Mouse (Mus musculus) ovary, postnatal 14 days (tissue): ENCODE data around the gene Pigh.

Experiments
- DNase-seq: peaks from one replicate; pipeline ENCODE4 v3.0.0; 2022; ENCODE audit warnings: low spot score

Pigh gene

GRCm38 (mm10) chr12:79089182-79089812 is at the start of gene Pigh:
Gene Pigh, minus strand, starts transcription at chr12:79089651.
- DNase-seq, result peak; percentile 72

DNA sequence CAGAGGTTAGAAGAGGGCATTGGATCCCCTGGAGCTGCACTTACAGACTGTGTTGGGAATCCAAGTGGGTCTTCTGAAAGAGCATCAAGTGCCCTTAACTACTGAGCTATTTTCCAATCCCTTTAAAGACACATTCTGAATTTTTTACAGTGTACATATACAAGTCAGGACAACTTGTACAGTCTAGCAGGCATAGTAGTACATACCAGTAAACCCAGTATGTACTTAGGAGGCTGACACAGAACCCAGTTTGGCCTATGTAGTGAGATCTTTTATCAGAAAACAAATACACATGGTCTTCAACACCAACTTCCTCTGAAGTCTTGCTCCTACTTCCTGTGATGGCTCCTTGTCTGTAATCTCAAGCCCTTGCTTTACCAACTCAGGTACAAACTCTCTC is 49.5 kb upstream of the Pigh start:
- DNase-seq, result no peak

DNA sequence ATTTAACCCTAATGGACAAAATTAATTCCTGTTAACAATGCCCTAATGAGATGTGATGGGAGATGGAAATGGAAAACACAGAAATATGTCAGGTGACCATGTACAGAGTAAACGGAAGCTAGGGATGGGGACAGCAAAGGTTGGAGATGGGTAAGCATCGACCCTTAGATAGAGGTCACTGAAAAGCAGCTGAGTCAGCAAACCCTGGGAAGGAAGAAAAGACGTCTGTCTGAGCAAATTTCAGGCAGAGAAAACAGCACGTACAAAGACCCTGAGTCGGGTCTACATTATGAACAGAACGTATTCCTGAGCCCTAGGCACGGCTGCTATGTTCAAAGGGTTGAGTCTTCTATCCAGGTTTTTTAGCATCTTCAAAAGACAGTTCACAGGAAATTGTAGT is 47.5 kb upstream of the Pigh start:
- DNase-seq, result no peak

DNA sequence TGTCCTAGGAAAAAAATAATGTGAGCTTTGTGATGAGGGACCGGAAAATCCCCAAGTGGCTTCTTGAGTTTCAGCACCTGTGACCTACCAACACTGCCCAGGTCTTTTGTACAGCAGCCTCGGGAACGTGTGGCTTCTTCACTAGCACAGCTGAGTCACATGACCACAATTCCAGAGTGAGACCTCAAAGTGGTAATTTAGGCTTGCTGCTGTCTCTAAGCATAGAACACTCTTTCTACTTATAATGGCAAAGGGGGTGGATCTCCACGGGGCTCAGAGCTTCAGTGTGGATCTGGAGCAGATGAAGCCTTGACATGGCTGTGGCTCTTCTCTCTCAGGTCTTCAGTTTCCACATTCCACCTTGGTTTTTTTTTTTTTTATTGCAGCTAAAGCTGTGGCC is 45.7 kb upstream of the Pigh start:
- DNase-seq, result no peak

- no peak for DNase-seq
Measured at GRCm38 (mm10) chr12:79134676-79135075, 45.2 kb upstream of the Pigh start.

DNA sequence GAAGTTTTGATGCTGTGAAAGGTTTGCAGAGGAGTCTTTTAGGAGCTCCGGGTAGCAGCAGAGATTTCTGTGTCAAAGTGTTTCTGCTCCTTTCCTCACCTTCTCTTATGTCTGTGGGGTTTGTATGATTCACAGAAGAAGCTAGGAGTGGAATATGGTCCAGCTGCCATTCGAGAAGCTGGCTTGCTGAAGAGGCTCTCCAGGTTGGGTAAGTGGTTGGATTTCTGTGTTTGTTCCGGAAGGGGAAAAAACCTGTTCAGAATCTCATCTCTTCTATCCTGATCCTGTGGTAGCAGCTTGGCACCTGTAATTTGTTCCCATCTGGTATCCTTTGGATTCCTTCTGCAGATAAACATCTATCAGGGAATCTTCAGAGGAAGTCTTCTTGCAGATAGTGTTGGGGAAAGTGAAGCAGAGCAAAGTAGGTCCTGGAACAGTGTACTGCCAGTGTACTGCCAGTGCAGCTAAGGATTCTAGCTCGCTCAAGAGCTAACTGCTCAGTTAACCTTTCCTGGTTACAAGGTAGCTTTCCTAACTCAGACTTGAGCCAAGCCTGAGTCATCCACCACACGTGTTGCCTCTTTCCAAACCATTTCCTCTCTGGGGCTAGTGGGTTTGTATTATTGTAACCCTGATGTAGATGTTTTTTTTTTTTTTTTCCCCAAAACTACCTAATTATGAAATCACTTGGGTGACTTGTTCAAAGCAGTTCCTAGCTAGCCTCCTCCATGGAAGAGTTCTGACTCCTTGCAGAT is 42.4 kb upstream of the Pigh start:
- no peak for DNase-seq

DNA sequence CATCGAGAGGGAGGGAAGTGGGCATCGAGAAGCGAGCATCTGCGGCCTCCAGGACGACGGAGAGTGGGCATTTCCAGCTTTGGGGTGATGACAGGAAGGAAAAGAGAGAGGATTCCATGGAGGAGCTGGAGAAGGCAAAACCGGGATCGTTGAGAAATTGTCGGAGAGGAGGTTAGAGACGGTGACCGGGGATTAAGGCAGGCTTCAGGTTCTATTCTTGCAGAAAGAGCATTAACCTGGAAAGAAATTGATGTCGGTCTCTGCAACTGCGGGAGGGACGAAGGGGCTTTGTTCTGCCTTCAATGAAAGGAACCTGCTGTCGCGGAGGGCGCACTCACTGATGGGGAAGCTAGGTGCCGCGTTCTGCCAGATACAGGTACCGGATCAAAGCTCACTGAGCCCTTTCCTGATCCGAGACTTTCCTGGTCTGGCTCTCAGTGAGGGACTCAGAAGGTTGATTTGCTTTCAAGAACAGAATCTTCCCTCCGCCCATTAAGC is 41.8 kb upstream of the Pigh start:
- no peak for DNase-seq

- DNase-seq, result peak; percentile 51
Measured at GRCm38 (mm10) chr12:79130299-79131177, 41.1 kb upstream of the Pigh start, which contains the start of gene Arg2. Gene Arg2, plus strand, starts transcription at chr12:79130777.

DNA sequence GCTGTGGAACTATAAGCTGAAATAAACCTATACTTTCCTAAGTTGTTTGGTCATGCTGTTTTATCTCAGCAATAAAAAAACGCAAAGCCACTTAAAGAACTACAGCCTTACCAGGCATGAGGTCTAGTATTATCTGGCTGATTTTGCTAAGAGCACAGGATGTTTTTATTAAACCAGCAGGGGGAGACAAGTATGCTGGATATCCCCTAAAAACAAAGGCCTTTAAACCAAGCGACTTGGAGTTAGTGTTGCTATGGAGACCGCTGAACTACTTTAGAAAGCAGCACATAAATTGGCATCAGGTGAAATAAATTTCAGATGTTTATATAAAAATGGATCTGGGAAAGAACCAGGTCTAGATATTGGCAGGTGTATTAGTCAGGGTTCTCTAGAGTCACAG is 33.4 kb upstream of the Pigh start:
- no peak for DNase-seq

DNA sequence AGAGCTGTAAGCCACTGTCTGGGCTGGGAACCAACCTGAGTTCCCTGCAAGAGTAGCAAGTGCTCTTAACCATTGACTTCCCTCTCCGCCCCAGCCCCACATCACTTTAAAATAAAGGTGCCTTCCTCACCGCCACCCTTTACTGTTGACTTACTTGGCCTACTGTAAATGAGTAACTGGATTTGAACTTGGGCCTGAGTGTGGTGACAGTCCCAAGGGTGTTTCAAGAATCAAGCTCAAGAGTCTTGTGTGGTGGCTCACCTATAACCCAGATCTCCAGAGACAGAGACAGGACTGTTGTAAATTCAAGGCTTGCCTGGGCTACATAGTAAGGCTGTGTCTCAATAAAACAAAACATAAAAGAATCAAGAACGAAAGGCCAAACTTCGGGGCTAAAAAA is 29.5 kb upstream of the Pigh start:
- no peak for DNase-seq

DNA sequence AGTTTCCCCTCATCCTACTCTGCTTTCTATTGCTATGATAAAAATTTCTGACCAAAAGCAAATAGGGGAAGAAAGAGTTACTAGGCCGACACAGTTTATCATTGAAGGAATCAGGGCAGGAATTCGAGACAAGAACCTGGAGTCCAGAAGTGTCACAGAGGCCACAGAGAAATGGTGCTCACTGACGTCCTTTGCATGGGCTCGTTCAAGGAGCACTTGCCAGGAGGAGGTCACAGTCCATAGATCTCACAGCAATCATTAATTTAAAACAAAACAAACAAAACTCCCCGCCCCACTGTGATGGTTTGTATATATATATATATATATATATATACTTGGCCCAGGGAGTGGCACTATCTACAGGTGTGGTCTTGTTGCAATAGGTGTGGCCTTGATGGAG is 15.9 kb upstream of the Pigh start:
- DNase-seq, result no peak

DNA sequence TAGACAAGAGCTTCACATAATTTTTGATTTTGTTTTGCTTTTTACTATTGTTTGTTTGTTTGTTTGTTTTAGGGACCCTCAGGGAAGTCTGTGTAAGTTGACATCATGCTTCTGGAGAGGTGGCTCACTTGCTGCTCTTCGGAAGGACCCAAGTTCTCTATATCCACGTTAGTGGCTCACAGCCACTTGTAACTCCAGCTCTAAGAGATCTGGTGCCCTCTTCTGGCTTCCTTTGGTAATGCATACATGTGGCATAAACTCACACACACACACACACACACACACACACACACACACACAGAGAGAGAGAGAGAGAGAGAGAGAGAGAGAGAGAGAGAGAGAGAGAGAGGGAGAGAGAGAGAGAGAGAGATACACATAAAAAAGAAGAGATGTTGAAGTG is 15.1 kb upstream of the Pigh start:
- no peak for DNase-seq

DNA sequence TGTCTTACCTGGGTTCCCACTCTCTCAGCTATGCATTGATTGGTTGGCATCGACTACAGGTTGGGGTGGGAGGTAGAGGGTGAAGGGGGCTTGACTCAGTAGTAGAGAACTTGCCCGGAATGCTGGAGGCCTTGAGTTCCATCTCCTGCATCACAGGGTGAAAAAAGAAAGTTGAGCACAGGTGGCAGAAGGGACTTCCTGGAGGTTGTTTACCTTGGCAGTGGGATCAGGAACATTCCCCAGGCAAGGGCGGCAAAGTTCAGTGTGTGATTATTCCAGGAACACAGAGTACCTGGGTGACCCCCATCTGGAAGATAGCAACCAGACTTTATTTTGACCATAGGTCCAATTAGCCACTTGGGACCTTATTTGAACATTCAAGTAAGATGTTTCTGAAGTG is 14.3 kb upstream of the Pigh start:
- DNase-seq, result no peak

DNA sequence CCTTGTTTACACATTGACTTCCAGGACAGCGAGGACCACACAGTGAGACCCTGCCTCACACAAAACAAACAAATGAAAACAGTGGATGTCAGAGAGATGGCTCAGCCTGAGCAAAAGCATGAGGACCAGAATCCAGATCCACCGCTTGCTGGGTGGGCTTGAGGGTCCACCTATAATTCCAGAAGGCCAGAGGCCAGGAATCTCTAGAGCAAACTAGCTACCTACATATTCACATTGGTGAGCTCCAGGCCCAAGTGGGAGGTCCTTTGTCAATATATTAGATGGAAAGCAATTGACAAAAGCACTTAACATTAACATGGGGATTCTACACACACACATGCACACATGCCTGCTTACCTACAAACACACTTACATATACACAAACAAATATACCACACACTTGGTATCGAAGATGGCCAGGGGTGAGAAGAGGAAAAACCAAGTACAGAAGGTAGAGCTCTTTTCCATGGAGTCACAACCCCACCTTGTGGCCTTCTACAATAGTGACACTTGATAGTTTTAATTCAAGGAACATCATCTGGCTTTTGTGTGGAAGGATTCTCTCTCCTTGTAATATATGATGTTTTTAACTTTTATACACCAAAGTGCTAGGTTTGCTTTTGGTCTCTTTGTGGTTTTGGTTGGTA is 7.8 kb upstream of the Pigh start:
- peak; percentile 35 for DNase-seq

GRCm38 (mm10) chr12:79092569-79092968 is 3.1 kb upstream of the Pigh start:
- DNase-seq, result peak; percentile 47

DNA sequence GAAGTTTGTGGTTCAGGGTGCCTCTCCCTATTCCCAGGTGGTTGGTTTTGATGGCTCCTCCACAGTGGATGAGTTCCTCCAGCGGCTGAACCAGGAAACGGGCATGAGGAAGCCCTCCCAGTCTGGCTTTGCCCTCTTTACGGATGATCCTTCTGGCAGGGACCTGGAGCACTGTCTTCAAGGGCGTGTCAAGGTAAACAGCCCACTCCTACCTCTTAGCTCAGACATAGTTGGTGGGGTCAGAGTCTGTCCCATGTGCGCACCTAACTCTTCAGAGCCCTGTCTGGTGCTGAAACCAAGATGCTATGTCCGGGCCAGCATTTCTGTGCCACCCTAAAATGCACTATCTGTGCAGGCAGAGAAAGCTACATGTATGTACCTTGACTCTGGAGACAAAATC is 16.1 kb downstream of the Pigh start:
- no peak for DNase-seq

GRCm38 (mm10) chr12:79072576-79072975 is 16.9 kb downstream of the Pigh start:
- DNase-seq, result no peak

DNA sequence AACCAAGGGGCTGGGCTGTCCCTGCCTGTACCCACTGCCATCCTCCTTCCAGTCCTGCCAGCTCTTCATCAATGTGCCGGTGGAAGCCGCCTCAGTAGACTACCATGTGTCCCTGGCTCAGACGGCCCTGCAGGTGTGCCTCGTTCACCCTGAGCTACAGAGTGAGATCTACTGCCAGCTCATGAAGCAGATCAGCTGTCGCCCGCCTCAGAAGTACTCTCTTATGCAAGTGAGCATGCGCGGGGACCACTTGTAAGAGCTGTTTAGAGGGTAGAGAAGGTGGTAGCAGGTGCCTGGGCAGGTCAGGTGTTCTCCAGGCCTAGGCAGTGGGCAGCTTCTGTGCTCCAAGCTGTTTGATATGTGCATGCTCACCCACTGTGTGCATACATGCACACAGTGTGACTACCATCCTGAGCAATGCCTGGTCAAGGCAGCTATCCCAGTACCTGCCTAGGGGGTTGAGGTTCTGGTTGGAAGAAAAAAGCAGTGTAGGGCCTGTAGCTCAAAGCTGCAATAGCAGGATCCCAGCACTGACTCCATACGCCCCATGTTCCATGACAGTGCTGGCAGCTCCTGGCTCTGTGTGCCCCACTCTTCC is 18.6 kb downstream of the Pigh start:
- DNase-seq, result no peak

DNA sequence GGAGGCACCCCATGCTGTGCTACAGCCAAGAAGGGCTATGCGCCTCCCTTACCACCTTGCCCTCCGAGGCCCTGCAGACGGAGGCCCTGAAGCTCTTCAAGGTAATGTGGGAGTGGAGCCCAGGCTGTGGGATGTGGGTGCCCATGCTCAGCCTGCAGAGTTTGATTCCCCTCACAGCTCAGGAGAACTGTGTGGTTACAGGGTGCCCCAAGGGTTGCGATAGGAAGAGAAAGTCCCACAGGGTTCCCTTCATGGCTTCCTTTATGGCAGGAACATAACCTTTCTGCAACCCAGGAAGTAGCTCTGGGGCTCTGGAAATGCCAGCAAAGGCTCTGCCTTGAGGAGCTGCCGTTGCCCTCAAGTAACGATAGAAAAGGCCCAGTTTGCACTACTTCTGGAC is 19.5 kb downstream of the Pigh start:
- DNase-seq, result peak; percentile 10

GRCm38 (mm10) chr12:79069187-79069608 is 20.3 kb downstream of the Pigh start:
- no peak for DNase-seq

- no peak for DNase-seq
Measured at GRCm38 (mm10) chr12:79068306-79068705, 21.1 kb downstream of the Pigh start.

DNA sequence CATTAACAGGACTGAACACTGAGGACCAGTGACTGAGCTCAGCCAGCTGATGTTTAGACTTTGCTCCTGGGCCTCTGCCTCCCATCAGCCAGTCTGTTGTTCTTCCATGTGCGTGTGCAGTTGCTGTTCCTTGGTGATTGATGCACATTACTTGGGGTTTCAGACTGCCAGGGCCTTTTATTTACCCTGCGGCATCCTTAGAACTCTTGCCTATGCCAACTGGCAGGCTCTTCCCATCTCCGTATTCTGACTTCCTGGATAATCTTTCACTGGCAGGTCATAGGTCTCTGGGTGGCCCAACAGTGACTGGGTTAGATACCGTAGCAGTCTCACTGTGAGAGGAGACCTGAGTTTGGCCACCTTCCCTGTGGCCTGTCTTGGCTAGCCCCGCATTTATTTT is 21.9 kb downstream of the Pigh start:
- no peak for DNase-seq
